Mouse (Mus musculus) neural tube, embryonic 13.5 days (tissue): ENCODE measurements at regions not wholly inside any gene's neighbourhood (a gene's known extent, or its start where the extent isn't known, plus 50 kb on each side); places are given as distances from the start of the nearest gene placed in this dataset.

ENCODE experiments used
- ATAC-seq: fragments of 200-750 bp; cut with Nextera tagmentation; 2 replicates; pipeline ENCODE4 v1.8.0; 2017; ENCODE audit warnings: low read depth, mild to moderate bottlenecking, moderate TSS enrichment, moderate library complexity
- H3K27ac ChIP-seq: fragments of 300-500 bp; sonication (generic); replicated peaks from 2 replicates; pipeline ENCODE4 v1.5.1; 2015; ENCODE audit warnings: moderate library complexity, mild to moderate bottlenecking, inconsistent platforms
- H3K27me3 ChIP-seq: fragments of 300-500 bp; sonication (generic); 2 replicates; pipeline ENCODE4 v1.6.1; 2015; ENCODE audit warnings: mild to moderate bottlenecking, inconsistent platforms
- H3K36me3 ChIP-seq: fragments of 300-500 bp; sonication (generic); 2 replicates; pipeline ENCODE4 v1.6.1; 2015; ENCODE audit warnings: mild to moderate bottlenecking, inconsistent platforms
- H3K4me1 ChIP-seq: fragments of 300-500 bp; sonication (generic); replicated peaks from 2 replicates; pipeline ENCODE4 v1.6.1; 2015; ENCODE audit warnings: inconsistent platforms
- H3K4me2 ChIP-seq: fragments of 300-500 bp; sonication (generic); 2 replicates; pipeline ENCODE4 v1.6.1; 2015; ENCODE audit warnings: inconsistent platforms, mild to moderate bottlenecking, moderate library complexity
- H3K4me3 ChIP-seq: fragments of 300-500 bp; sonication (generic); 2 replicates; pipeline ENCODE4 v1.5.1; 2015; ENCODE audit warnings: mild to moderate bottlenecking, inconsistent platforms
- H3K9ac ChIP-seq: fragments of 300-500 bp; sonication (generic); 2 replicates; pipeline ENCODE4 v1.6.1; 2015; ENCODE audit warnings: moderate library complexity, mild to moderate bottlenecking, inconsistent platforms
- H3K9me3 ChIP-seq: fragments of 300-500 bp; sonication (generic); 2 replicates; pipeline ENCODE4 v1.6.1; 2016; ENCODE audit warnings: inconsistent platforms
- WGBS: fragments of 180-500 bp; shearing (Covaris S2); methylation state at CpG from one replicate; pipeline ENCODE4 v1.1.7; 2015; 5-methylcytosine and 5-hydroxymethylcytosine counted together

DNA sequence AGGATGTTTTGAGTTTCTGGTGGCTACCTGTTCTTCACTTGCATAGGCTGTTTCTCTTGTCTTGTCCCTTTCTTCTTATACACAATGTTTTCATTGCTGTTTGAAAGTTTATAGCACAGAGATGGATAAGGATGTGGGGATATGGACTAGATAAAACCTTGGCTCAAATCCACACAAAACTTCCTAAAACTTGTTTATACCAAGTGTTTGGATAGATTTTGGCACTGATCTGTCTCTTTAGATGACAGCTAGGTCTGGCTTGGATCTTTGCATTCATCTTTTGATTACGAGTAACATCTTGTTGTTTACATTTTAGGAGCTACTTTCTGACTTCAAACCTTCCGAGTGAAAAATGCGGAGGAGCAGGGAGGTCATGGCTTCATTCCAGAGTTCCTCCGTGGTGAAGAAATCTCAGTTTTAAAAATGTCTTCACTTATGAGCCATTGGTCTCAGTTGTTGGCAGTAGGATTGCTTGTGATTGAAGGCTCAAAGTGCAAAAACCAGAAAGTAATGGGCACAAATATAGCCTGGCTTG, 190.1 kb upstream of the Pkn2 start:
- Histone ChIP-seq H3K4me2 (no peak overlapping the region), H3K36me3 (no peaks in the 10 kb centered on the region), H3K4me3 (no peak overlapping the region), H3K27me3 (no peaks in the 10 kb centered on the region), H3K27ac (no peak overlapping the region), H3K9me3 (no peaks in the 10 kb centered on the region), H3K9ac (no peak overlapping the region), H3K4me1 (no peaks in the 10 kb centered on the region)
- ATAC-seq, result no peak
- WGBS, result 82% methylated on average over 4 of the region's 4 CpGs

DNA sequence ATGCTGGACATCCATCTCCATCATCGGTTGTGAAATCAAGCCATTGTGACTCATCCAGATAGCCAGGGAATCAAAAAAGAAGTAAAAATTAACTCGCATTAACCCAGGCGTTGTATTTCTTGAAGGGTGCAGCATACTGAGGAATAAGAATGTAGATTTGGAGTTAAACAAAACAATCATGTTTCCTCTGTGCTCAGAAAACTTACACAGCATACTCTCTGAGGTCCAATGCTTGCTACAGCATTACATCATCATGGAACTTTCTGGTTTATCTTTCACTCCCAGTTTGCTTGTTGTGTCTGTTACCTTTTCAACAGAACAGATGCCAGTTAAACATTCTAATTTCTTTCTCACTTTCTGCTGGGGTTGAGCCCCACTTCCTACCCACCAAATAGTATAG, 173.1 kb upstream of the Pkn2 start:
- WGBS, result 91% methylated on average over 3 of the region's 3 CpGs
- Histone ChIP-seq H3K4me3 (no peak overlapping the region), H3K9me3 (no peaks in the 10 kb centered on the region), H3K27ac (no peak overlapping the region), H3K27me3 (no peaks in the 10 kb centered on the region), H3K36me3 (no peaks in the 10 kb centered on the region), H3K4me1 (no peaks in the 10 kb centered on the region), H3K9ac (no peak overlapping the region), H3K4me2 (no peak overlapping the region)
- ATAC-seq, result no peak

DNA sequence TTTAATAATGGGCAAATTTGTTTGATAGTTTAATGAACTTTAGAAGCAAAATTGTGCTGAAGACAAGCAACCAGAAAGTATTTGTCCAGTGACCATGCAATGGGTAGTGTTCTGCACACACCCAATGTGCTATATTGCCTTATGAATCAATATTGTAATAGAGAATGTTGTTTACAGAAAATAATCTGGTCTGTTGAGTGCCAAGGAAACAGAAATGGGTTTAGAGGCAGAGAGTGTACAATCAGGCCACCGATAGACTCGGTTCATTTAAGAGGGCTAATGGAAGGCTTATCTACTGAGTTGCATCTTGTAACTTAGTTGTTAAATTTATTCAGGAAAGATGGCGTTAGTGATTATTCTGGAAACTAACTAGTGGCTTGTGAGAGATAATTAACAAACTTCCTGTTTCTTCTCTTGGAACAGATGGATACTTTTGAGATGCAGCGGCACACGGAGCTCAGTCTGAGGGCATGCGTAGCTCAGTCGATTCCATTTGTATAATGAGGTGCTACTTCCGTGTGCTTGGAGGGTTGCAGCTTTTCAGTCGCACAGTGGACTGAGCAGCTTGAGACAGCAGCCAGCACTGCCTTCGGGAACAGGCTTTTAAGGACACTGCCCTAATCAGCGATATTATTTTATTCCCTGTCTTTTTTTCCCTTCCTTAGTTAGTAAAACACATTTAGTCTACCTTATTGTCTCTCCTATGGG, 171.6 kb upstream of the Pkn2 start:
- WGBS, result 82% methylated on average over 11 of the region's 11 CpGs
- no peak for ATAC-seq
- Histone ChIP-seq H3K9me3 (no peaks in the 10 kb centered on the region), H3K4me1 (no peaks in the 10 kb centered on the region), H3K4me2 (no peak overlapping the region), H3K27me3 (no peaks in the 10 kb centered on the region), H3K36me3 (no peaks in the 10 kb centered on the region), H3K9ac (no peak overlapping the region), H3K27ac (no peak overlapping the region), H3K4me3 (no peak overlapping the region)

DNA sequence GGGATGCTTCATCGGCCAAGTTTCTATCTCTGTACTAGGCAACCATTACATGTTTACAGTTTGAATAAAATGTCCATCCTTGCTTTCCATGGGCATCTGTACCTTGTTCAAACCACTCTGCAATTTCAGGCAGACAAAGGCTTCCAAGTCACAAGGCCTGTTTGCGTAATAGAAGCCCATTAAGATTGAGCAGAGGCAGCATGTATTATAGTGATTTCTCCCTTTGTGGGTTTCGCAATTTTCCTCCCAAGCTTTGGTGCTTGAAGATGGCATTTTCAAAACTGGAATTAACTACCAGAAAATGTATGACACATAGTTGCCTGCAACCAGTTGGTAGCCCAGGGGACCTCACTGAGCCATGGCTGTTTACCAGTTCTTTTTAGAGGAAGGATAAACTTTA, 158.9 kb upstream of the Pkn2 start:
- ATAC-seq, result no peak
- H3K4me1 ChIP-seq, result no peaks in the 10 kb centered on the region

DNA sequence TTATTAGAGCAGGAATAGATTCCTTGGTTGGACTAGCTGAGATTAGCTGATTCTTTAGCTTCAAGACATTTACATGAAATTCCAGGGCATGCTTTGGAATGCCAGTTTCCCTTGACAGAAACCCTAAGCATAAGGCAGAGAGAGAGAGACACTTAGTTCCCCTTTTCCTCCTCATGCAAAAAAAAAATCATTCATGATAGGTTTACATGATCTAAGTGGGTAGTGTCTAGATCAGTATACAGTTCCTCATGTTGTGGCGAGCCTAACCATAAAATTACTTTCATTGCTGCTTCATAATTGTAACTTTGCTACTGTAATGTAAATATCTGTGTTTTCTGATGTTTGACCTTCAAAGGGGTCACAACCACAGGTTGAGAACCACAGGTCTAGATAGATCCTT, 154.3 kb upstream of the Pkn2 start:
- WGBS, result 90% methylated on average over 1 of the region's 1 CpGs
- Histone ChIP-seq H3K4me1 (0 out of 2 replicates have a peak, but pooled peaks cover 5% of the 10 kb centered on the region), H3K4me2 (no peak overlapping the region), H3K36me3 (no peaks in the 10 kb centered on the region), H3K9me3 (no peaks in the 10 kb centered on the region), H3K4me3 (no peak overlapping the region), H3K9ac (no peak overlapping the region), H3K27ac (no peak overlapping the region), H3K27me3 (no peaks in the 10 kb centered on the region)
- ATAC-seq, result no peak

More for the DNA sequence above, 158.9 kb upstream of the Pkn2 start:
- H3K4me2 ChIP-seq, result no peak overlapping the region
- H3K9ac ChIP-seq, result no peak overlapping the region
- no peaks in the 10 kb centered on the region for H3K9me3 ChIP-seq
- no peaks in the 10 kb centered on the region for H3K36me3 ChIP-seq
- no peak overlapping the region for H3K4me3 ChIP-seq
- H3K27me3 ChIP-seq, result no peaks in the 10 kb centered on the region
- 84% methylated on average over 3 of the region's 3 CpGs for WGBS
- no peak overlapping the region for H3K27ac ChIP-seq

DNA sequence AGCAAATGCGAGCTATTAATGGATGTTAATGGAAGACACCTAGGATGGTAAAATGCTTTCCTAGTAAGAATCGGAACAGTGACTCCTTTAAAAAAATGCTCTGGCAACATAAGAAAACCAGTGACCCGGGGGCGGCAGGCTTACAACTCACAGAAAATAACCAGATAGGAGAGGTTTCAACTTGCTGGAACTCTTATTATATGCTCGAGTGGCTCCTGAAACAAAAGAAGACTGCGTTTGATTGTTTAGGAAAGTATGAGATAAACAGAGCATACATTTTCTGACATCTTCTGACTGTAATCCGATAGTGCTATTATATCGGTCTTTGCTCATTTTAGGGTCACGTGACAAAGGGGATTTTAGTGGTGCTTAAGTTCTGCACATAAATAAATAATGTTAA, 152.8 kb upstream of the Pkn2 start:
- no peak overlapping the region for H3K9ac ChIP-seq
- H3K36me3 ChIP-seq, result no peaks in the 10 kb centered on the region
- no peaks in the 10 kb centered on the region for H3K27me3 ChIP-seq
- WGBS, result 84% methylated on average over 9 of the region's 9 CpGs
- ATAC-seq, result no peak
- no peak overlapping the region for H3K27ac ChIP-seq
- 0 out of 2 replicates have a peak, but pooled peaks cover 5% of the 10 kb centered on the region for H3K4me1 ChIP-seq
- H3K4me2 ChIP-seq, result no peak overlapping the region
- no peaks in the 10 kb centered on the region for H3K9me3 ChIP-seq
- no peak overlapping the region for H3K4me3 ChIP-seq

DNA sequence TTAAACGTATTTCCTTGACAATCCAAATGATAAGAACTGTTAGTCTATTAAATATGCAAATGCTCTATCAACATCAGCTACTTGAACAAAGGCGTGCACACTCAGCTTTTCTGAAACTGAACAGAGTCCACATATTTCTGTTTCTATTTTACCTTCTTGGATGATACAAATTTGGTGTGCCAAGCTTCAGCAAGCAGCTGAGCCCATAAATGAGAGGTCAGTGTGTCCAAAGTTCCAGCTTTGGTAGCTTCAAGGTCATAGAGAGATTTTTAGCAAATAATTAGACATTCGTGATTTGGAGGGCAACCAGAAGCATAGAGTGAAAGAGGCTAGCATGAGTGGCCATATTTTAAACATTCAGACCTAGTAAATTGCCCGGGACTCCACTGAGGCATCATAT, 140.7 kb upstream of the Pkn2 start:
- Histone ChIP-seq H3K4me2 (no peak overlapping the region), H3K9ac (no peak overlapping the region), H3K27ac (no peak overlapping the region), H3K4me3 (no peak overlapping the region), H3K9me3 (no peaks in the 10 kb centered on the region), H3K4me1 (no peaks in the 10 kb centered on the region), H3K36me3 (no peaks in the 10 kb centered on the region), H3K27me3 (no peaks in the 10 kb centered on the region)
- WGBS, result 84% methylated on average over 4 of the region's 4 CpGs
- no peak for ATAC-seq

DNA sequence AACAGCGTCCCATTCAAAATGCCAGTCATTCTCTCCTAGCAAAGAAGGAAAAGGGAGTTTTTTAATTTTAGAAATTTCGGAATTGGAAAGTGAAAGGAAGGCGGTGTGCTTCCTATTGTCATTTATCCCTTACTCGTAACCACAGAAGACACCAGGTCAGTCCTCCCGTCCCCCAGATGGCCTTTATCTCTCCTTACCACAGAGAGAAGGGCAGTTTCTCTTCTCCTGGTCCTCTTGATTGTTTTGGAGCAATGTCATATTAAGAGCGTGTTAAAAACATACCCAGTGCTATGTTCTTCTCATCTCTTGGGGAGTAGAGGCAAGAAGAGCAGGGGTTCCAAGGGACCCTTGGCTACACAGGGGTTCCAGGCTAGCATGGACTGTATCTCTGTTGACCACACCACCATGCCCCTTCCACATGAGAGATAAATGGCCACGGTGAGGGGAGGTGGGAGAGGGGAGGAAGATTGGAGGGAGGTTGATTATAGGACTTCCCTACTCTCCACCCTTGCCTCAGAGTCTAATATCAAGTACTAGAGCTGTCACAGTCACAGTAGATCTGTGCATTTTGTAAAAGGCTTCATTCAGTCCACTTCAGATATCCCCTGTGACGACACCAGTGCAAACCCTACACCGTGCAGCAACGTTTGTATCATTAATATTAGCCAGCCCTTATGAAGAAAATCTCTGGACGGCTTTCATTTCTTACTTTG, 139.5 kb upstream of the Pkn2 start:
- H3K9ac ChIP-seq, result no peak overlapping the region
- H3K9me3 ChIP-seq, result no peaks in the 10 kb centered on the region
- no peaks in the 10 kb centered on the region for H3K27me3 ChIP-seq
- H3K4me2 ChIP-seq, result no peak overlapping the region
- ATAC-seq, result no peak
- WGBS, result 81% methylated on average over 11 of the region's 11 CpGs
- H3K36me3 ChIP-seq, result no peaks in the 10 kb centered on the region
- no peak overlapping the region for H3K27ac ChIP-seq
- H3K4me3 ChIP-seq, result no peak overlapping the region
- no peaks in the 10 kb centered on the region for H3K4me1 ChIP-seq

DNA sequence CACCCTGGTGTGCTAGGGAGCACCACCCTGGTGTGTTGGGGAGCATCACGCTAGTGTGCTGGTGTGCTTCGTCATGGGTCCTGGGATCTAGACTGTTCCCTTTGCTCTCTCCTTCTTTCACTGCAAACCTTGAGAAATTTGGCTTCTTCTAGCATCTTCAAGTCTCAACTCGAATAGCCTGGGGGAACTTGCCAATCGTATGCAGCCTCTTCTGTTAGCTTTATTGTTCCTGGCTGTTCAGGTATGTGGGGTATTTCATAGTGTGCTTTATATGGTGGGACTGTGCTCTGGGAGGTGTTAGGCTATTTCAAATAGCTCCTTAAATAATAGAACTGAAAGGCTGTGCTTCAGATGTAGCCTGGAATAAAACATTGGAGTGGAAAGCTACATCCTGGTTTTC, 135.7 kb upstream of the Pkn2 start:
- no peaks in the 10 kb centered on the region for H3K4me1 ChIP-seq
- H3K4me2 ChIP-seq, result no peak overlapping the region
- WGBS, result 91% methylated on average over 4 of the region's 4 CpGs
- no peak overlapping the region for H3K4me3 ChIP-seq
- H3K27me3 ChIP-seq, result no peaks in the 10 kb centered on the region
- H3K9me3 ChIP-seq, result no peaks in the 10 kb centered on the region
- no peak for ATAC-seq
- H3K9ac ChIP-seq, result no peak overlapping the region
- no peak overlapping the region for H3K27ac ChIP-seq
- no peaks in the 10 kb centered on the region for H3K36me3 ChIP-seq

DNA sequence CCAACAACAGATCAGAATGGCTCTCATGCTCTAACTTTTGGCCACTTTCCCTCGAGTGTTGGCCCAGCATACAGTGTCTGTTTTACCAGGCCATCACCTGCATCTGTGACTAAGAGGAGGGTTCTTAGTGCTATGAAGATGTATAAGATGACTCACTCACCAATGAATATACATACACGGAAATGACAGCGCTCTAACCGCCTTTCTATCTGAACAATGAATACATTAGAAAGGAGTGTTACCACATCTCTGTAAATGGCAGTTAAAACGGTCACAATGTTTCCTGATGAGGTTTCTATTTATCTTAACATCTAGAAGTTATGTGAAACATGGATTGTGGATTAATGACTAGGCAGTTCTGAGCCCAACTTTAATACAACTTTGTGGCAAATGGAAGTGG, 135.0 kb upstream of the Pkn2 start:
- Histone ChIP-seq H3K9me3 (no peaks in the 10 kb centered on the region), H3K27ac (no peak overlapping the region), H3K4me2 (no peak overlapping the region), H3K4me3 (no peak overlapping the region), H3K27me3 (no peaks in the 10 kb centered on the region), H3K4me1 (no peaks in the 10 kb centered on the region), H3K36me3 (no peaks in the 10 kb centered on the region), H3K9ac (no peak overlapping the region)
- ATAC-seq, result no peak
- 91% methylated on average over 5 of the region's 5 CpGs for WGBS

DNA sequence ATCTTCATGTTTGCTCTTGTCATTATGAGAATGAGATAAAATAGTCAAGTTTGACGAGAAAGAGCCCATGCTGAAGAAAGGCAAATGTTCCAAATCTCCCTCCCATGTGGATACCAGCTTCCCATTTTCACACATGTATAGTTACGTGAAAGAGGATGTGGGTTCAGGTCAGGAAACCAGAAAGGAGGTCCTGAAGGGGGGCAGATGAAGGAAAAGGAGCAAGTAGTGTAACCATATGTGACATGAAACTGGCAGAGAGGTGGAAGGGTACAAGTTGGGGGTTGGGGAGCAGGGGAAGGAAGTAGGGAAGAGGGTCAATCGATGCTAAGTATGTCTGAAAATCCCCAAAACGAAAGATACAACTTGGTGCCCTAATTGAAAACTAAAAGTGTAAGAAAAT, 132.6 kb upstream of the Pkn2 start:
- Histone ChIP-seq H3K4me2 (no peak overlapping the region), H3K4me1 (no peaks in the 10 kb centered on the region), H3K9me3 (no peaks in the 10 kb centered on the region), H3K36me3 (no peaks in the 10 kb centered on the region), H3K27ac (no peak overlapping the region), H3K9ac (no peak overlapping the region), H3K27me3 (no peaks in the 10 kb centered on the region), H3K4me3 (no peak overlapping the region)
- ATAC-seq, result no peak
- WGBS, result 84% methylated on average over 4 of the region's 4 CpGs

DNA sequence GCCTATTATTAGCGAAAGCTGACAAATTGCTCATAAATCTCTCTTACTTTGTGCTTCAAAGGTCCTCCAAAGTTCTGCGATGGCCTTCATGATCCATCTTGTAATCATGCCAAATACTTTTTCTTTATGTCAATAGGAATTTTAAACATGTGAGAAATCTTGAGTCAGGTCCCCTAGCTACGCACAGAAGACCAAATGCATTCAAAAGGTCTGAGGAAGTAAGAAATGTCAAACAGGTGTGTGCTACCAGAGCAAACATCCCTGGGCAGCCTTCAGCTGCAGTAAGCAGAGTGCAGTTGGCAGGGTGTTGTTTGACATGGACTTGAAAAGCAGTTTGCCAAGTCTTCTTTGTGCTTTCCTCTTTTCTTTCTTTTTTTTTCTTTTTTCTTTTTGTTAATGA, 125.2 kb upstream of the Pkn2 start:
- no peak for ATAC-seq
- Histone ChIP-seq H3K4me2 (no peak overlapping the region), H3K9ac (no peak overlapping the region), H3K27me3 (no peaks in the 10 kb centered on the region), H3K27ac (no peak overlapping the region), H3K4me3 (no peak overlapping the region), H3K9me3 (no peaks in the 10 kb centered on the region), H3K36me3 (no peaks in the 10 kb centered on the region), H3K4me1 (no peaks in the 10 kb centered on the region)
- 90% methylated on average over 3 of the region's 3 CpGs for WGBS

DNA sequence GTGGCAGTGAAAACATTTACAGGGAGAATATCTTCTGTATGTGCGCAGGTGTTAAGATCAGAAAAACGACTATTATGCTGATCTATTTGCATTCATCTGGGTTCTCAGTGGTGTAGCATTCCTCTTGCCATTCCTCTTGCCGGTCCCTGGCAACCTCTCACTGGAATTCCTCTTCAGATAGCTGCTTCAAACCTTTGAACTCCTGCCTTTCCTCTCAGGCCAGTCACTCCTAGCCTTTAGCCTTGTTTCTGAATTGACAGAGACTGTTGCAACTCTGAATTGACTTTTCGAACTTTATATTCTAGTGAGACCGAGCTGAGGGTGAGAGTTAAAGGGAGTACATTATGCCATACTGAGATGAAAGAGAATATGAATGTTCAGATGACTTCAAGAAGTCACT, 120.1 kb upstream of the Pkn2 start:
- no peak for ATAC-seq
- H3K9me3 ChIP-seq, result no peaks in the 10 kb centered on the region
- WGBS, result 47% methylated on average over 5 of the region's 5 CpGs
- H3K27me3 ChIP-seq, result no peaks in the 10 kb centered on the region
- no peaks in the 10 kb centered on the region for H3K4me1 ChIP-seq
- no peak overlapping the region for H3K27ac ChIP-seq
- H3K9ac ChIP-seq, result no peak overlapping the region
- no peaks in the 10 kb centered on the region for H3K36me3 ChIP-seq
- H3K4me3 ChIP-seq, result no peak overlapping the region
- H3K4me2 ChIP-seq, result no peak overlapping the region
